Mouse (Mus musculus): Measurements from ENCODE around the gene Etnk2.

- TF ChIP-seq CTCF (IDR thresholded peaks at IDR 0.05; ENCODE audit: insufficient read depth, low read length) (no peak), POLR2A (IDR thresholded peaks at IDR 0.05; ENCODE audit: borderline replicate concordance, extremely low read depth, low read depth, low read length) (no peak)
Observed at GRCm38 (mm10) chr1:133420491-133420890, 57.1 kb downstream of the Etnk2 start.

Data from lung, adult 2 months (tissue).